Mouse (Mus musculus) olfactory bulb, adult 2 months (tissue): ENCODE results near the gene Oas1c. TPM values are rescaled to one million over a fixed set of nuclear protein-coding genes. Genes with fewer than 3 reads are reported as not detected.

Experiments
- H3K27ac ChIP-seq: fragments of 200-500 bp; 2 replicates; pipeline ENCODE4 v1.5.1; 2012; ENCODE audit warnings: low read depth, low read length; ENCODE audit not compliant: insufficient read depth
- H3K4me1 ChIP-seq: fragments of 200-500 bp; 2 replicates; pipeline ENCODE4 v1.6.1; 2012; ENCODE audit warnings: low read length; ENCODE audit not compliant: control insufficient read depth, insufficient read depth
- H3K4me3 ChIP-seq: fragments of 200-500 bp; 2 replicates; pipeline ENCODE4 v1.5.1; 2012; ENCODE audit warnings: mild to moderate bottlenecking, low read depth, low read length, moderate library complexity; ENCODE audit not compliant: insufficient read depth
- CTCF ChIP-seq: fragments of 200-500 bp; IDR thresholded peaks from 2 replicates; pipeline ENCODE4 v1.5.1; 2012; ENCODE audit warnings: low read depth, mild to moderate bottlenecking, low read length, moderate library complexity; ENCODE audit not compliant: insufficient read depth
- POLR2A ChIP-seq: fragments of 200-500 bp; IDR thresholded peaks from 2 replicates; pipeline ENCODE4 v1.6.1; 2012; ENCODE audit warnings: mild to moderate bottlenecking, low read depth, low read length, moderate library complexity; ENCODE audit not compliant: insufficient read depth
- WGBS: fragments of 180-500 bp; shearing (Covaris S2); methylation state at CpG from one replicate; pipeline ENCODE4 v1.1.7; 2018; 5-methylcytosine and 5-hydroxymethylcytosine counted together
- polyA plus RNA-seq: library from polyadenylated mRNA; stranded (reverse); fragments of >200 nt; gene quantifications from 2 replicates; pipeline ENCODE4 v1.2.4, GENCODE M21; 2012; ENCODE audit warnings: low replicate concordance; ENCODE audit not compliant: missing spikeins, insufficient read depth, insufficient read length

Gene Oas1c
- polyA plus RNA-seq, 1 experiment, result not detected

DNA sequence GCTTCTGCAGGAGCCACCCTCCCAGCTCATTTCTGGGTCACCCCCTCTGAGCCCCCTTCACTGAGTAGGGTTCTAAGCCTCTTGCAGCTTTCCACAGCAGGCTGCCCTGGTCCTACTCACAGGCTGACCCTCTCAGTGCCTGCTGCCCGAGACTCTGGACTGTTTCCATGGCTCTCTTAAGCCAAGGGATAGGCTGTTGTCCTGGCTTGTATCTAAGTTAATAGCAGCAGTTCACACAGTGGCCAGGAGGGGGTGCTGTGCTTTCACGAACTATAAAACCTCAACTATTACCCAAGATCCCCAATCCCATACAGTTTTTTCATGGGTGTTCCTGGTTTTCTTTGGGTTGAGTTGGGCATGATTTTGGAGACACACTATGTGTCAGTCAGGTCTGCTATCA, 19.3 kb downstream of the Oas1c start:
- H3K4me1 ChIP-seq, result no peaks in the 10 kb centered on the region
- H3K4me3 ChIP-seq, result no peak overlapping the region
- 18% methylated on average over 2 of the region's 2 CpGs for WGBS
- H3K27ac ChIP-seq, result no peak overlapping the region
- TF ChIP-seq CTCF (peak; percentile 29; the same call in 1 of the 2 replicates), POLR2A (no peak)

DNA sequence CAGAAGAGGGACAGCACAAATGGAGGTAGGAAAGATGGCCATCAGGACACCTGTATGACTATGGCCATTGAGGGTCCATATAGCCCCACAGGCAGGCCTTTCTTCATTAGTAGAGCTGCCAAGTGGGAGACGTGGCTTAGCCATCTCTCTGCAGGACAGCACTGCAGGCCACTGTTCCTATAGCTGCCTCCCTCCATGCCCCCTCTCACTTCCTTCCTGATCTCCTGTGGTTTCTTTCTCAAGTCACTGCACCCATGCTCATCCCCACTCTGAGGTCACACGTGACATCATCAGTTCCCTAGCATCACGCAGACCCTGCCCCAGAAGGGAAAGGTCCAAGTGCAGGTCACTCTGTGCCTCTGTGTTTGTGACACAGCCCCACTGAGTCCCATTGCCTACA, 25.3 kb downstream of the Oas1c start:
- Histone ChIP-seq H3K4me1 (no peaks in the 10 kb centered on the region), H3K27ac (no peak overlapping the region), H3K4me3 (no peak overlapping the region)
- WGBS, result 82% methylated on average over 3 of the region's 3 CpGs
- TF ChIP-seq CTCF (no peak), POLR2A (no peak)

GRCm38 (mm10) chr5:120782446-120782845, 29.9 kb downstream of the Oas1c start:
- H3K4me1 ChIP-seq, result no peaks in the 10 kb centered on the region
- TF ChIP-seq POLR2A (no peak), CTCF (no peak)
- H3K27ac ChIP-seq, result no peak overlapping the region
- no peak overlapping the region for H3K4me3 ChIP-seq
- WGBS, result 74% methylated on average over 2 of the region's 2 CpGs

DNA sequence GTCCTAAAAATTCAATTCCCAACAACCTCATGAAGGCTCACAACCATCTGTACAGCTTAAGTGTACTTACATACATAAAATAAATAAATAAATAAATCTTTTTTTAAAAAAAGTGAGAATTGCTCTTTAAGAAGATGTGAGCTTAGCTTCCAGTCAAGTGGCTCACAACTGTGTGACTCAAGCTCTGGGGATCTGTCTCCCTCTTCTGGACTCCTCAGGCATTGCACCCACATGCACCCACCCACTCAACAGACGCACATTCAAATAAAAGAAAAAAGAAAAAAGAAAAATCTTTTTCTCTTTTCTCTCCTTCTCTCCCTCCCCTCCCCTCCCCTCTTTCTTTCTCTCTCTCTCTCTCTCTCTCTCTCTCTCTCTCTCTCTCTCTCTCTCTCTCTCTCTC, 30.7 kb downstream of the Oas1c start:
- Histone ChIP-seq H3K4me1 (no peaks in the 10 kb centered on the region), H3K4me3 (no peak overlapping the region), H3K27ac (no peak overlapping the region)
- WGBS, result 92% methylated on average over 1 of the region's 1 CpGs
- no peak for TF ChIP-seq POLR2A
- no peak for TF ChIP-seq CTCF

- 33% methylated on average over 3 of the region's 3 CpGs for WGBS
Observed at GRCm38 (mm10) chr5:120779922-120780321, 32.4 kb downstream of the Oas1c start.

GRCm38 (mm10) chr5:120778941-120779340, 33.4 kb downstream of the Oas1c start:
- Histone ChIP-seq H3K4me1 (no peaks in the 10 kb centered on the region), H3K27ac (no peak overlapping the region), H3K4me3 (no peak overlapping the region)
- 79% methylated on average over 2 of the region's 2 CpGs for WGBS
- TF ChIP-seq CTCF, result no peak
- TF ChIP-seq POLR2A, result no peak

More at GRCm38 (mm10) chr5:120779922-120780321, 32.4 kb downstream of the Oas1c start:
- Histone ChIP-seq H3K27ac (no peak overlapping the region), H3K4me3 (no peak overlapping the region), H3K4me1 (no peaks in the 10 kb centered on the region)
- no peak for TF ChIP-seq CTCF
- no peak for TF ChIP-seq POLR2A

DNA sequence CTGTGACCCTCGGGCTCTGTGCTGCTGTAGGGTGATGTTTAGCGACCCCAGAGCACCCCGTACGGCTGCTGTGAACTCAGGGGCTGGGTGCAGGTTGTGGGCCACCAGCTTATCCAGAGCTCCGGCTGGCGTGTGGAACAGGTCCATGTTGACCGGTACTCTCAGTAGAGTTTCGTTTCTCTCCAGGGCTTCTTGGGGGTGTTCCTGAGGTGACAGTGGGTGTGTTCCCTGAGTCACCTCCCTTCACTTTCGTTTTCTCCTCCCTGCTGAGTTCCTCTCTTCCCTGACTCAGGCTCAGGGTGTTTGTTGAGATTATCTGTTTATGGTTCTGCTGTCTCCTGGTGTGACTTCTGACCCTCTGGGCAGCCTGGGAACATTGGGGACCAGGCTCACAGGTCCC, 34.8 kb downstream of the Oas1c start, which contains the start of gene Oas3:
Gene Oas3 (minus strand): TSS at position 184 of the 400 bp plus-strand sequence.
- H3K27ac ChIP-seq, result no peak within 1 kb of the TSS
- H3K4me3 ChIP-seq, result no peak within 1 kb of the TSS
- TF ChIP-seq CTCF, result no peak
- no peak for TF ChIP-seq POLR2A
- 76% methylated on average over 9 of the region's 9 CpGs for WGBS
- H3K4me1 ChIP-seq, result no peaks in the 10 kb centered on the region

GRCm38 (mm10) chr5:120776801-120777200, 35.5 kb downstream of the Oas1c start:
- WGBS, result 86% methylated on average over 5 of the region's 5 CpGs

DNA sequence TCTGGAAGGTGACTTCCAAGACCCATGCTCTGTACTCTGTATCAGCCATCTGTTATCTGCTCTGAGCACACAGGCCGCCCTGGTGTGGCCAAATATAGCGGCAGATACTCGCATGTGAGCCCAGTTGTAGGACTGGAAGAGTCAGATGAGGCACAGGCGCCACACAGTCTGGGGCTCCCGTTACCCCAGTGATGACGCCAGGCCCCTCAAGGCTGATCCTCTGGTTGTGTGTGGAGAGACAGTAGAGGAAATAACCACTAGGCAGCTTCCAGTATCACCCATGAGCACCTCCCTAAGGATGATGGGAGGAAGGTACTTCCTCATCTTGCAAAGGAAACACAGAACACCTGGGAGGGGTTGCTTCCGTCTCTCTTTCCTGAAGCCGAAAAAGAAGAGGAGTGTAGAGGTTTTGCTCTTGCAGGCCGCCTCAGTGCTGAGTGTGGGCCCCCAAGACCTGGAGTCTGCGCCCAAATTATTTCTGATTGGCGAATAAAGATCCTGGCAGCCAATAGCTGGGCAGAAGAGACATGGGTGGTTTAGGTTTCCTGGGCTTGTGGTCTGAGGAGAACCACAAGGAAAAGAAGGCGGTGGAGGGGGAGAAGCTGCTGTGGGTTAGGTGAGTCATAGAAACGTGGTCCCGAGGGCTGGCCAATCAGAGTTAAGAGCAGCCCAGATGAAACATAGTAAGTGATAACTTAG, 36.9 kb downstream of the Oas1c start:
- Histone ChIP-seq H3K4me1 (no peaks in the 10 kb centered on the region), H3K4me3 (no peak overlapping the region), H3K27ac (no peak overlapping the region)
- 87% methylated on average over 14 of the region's 14 CpGs for WGBS
- no peak for TF ChIP-seq CTCF
- TF ChIP-seq POLR2A, result no peak

More at GRCm38 (mm10) chr5:120776801-120777200, 35.5 kb downstream of the Oas1c start:
- TF ChIP-seq POLR2A (no peak), CTCF (no peak)
- no peaks in the 10 kb centered on the region for H3K4me1 ChIP-seq
- H3K27ac ChIP-seq, result no peak overlapping the region
- H3K4me3 ChIP-seq, result no peak overlapping the region

DNA sequence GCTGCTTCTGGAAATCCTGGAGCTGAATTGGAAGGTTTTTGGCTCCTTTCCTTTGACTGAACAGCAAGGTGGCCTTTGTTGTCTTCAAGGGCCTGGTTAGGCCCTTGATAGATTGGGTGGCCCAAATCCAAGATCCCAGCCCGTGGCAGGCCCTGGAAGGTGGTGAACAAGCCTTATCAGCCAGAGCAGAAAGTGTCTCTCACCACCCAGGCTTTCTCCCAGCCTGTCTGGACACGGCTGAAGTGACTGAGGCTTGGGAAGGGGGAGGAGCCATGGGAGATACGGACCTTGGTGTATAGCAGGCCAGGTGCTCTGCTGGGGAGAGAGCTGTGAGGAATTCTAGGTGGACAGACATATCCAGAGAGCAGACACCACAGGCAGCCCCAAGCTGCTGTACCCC, 42.9 kb downstream of the Oas1c start:
- 65% methylated on average over 3 of the region's 3 CpGs for WGBS

More for the DNA sequence above, 42.9 kb downstream of the Oas1c start:
- H3K4me1 ChIP-seq, result no peaks in the 10 kb centered on the region
- H3K4me3 ChIP-seq, result no peak overlapping the region
- no peak for TF ChIP-seq CTCF
- TF ChIP-seq POLR2A, result no peak
- no peak overlapping the region for H3K27ac ChIP-seq
